Mouse (Mus musculus): ENCODE data around the gene Epha6. TPM values are rescaled to one million over a fixed set of nuclear protein-coding genes. Genes with fewer than 3 reads are reported as not detected.

Epha6 gene
- polyA plus RNA-seq, 1 experiment from 2014 or later, result 0.16 TPM

DNA sequence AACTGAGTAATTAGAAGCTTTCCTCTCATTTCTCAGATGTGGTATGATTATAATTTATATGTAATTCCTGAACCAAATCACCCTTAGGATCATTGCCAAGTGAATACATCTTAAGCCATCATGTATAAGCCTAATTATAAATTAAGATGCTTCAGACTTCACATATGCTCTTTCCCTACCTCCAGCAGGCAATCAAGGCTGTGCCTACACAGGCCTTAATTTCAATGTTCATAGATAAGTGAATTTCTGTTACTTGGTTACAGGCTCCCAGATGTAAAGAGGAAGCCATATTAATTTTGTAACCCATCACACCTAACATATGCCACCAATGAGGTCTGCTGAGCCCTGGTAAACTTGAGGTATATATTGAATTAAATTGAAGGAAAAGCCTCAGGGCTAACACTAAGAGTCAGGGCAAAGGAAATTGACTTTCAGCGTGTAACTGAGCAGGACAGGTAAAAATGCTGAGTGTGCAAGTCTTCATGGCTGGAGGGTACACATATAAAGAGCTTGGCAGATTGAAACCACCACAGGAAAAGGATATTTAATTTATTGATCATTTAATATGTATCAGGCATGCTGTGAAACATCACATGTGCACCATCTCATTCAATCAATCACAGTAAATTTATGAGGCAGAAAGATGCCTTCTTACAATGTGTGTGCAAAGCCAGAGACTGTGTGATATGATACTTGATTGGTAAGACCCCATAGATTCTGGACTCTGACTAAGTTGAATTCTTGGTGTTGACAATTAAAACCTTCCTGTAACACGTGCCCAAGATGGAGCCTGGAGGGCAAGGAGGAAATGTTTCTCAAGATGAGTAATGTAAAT is 365.8 kb downstream of the Epha6 start:
- no peaks in the 10 kb centered on the region for H3K27me3 ChIP-seq (replicated peaks; ENCODE audit: control insufficient read depth, insufficient read depth, low read length)
- no peak for TF ChIP-seq CTCF (IDR thresholded peaks at IDR 0.05; ENCODE audit: low read depth)
- no peak overlapping the region for H3K4me3 ChIP-seq (ENCODE audit: low read depth, low read length)
- H3K27ac ChIP-seq (ENCODE audit: low read depth, low read length), result no peak overlapping the region
- H3K4me1 ChIP-seq (replicated peaks; ENCODE audit: control insufficient read depth, insufficient read depth, low read length), result no peaks in the 10 kb centered on the region
- no peaks in the 10 kb centered on the region for H3K9me3 ChIP-seq (ENCODE audit: control insufficient read depth)
- H3K36me3 ChIP-seq (ENCODE audit: control insufficient read depth, insufficient read depth), result no peaks in the 10 kb centered on the region
- ATAC-seq, result no peak
- no peak overlapping the region for H3K4me2 ChIP-seq (replicated peaks; ENCODE audit: low read depth)
- no peak overlapping the region for H3K9ac ChIP-seq (ENCODE audit: low read depth, low read length)
- WGBS, result 72% methylated on average over 2 of the region's 2 CpGs

- no peak overlapping the region for H3K9ac ChIP-seq (ENCODE audit: low read depth, low read length)
- no peaks in the 10 kb centered on the region for H3K27me3 ChIP-seq (replicated peaks; ENCODE audit: control insufficient read depth, insufficient read depth, low read length)
- TF ChIP-seq CTCF (IDR thresholded peaks at IDR 0.05; ENCODE audit: low read depth), result no peak
- H3K27ac ChIP-seq (ENCODE audit: low read depth, low read length), result no peak overlapping the region
- 87% methylated on average over 5 of the region's 5 CpGs for WGBS
- H3K4me2 ChIP-seq (replicated peaks; ENCODE audit: low read depth), result no peak overlapping the region
- no peaks in the 10 kb centered on the region for H3K9me3 ChIP-seq (ENCODE audit: control insufficient read depth)
- H3K4me1 ChIP-seq (replicated peaks; ENCODE audit: control insufficient read depth, insufficient read depth, low read length), result no peaks in the 10 kb centered on the region
- no peak for ATAC-seq
- H3K4me3 ChIP-seq (ENCODE audit: low read depth, low read length), result no peak overlapping the region
- H3K36me3 ChIP-seq (ENCODE audit: control insufficient read depth, insufficient read depth), result no peaks in the 10 kb centered on the region
Observed at GRCm38 (mm10) chr16:60233985-60234766, 371.2 kb downstream of the Epha6 start.

DNA sequence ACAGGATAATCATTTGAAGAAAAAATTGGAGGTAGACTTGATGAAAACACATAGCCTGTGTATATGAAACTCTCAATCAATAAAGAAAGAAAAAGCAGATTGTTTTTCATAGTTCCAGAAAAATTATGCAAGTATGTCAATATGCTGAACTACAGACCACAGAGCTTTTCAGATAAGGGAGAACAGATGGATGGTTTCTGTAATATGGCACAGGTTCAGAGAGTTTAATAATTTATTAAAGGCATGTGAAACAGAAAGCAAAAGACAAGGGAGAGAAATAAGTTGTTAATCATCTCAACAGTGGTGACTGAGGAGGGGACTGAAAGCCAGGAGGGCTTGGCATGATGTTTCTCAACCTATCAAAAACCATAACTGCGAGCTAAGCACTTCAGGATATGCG is 372.3 kb downstream of the Epha6 start:
- TF ChIP-seq CTCF (IDR thresholded peaks at IDR 0.05; ENCODE audit: low read depth), result no peak
- H3K4me2 ChIP-seq (replicated peaks; ENCODE audit: low read depth), result no peak overlapping the region
- no peak overlapping the region for H3K27ac ChIP-seq (ENCODE audit: low read depth, low read length)
- no peak for ATAC-seq
- no peaks in the 10 kb centered on the region for H3K27me3 ChIP-seq (replicated peaks; ENCODE audit: control insufficient read depth, insufficient read depth, low read length)
- WGBS, result 79% methylated on average over 2 of the region's 2 CpGs
- H3K4me1 ChIP-seq (replicated peaks; ENCODE audit: control insufficient read depth, insufficient read depth, low read length), result no peaks in the 10 kb centered on the region
- H3K4me3 ChIP-seq (ENCODE audit: low read depth, low read length), result no peak overlapping the region
- no peak overlapping the region for H3K9ac ChIP-seq (ENCODE audit: low read depth, low read length)
- H3K36me3 ChIP-seq (ENCODE audit: control insufficient read depth, insufficient read depth), result no peaks in the 10 kb centered on the region
- no peaks in the 10 kb centered on the region for H3K9me3 ChIP-seq (ENCODE audit: control insufficient read depth)

DNA sequence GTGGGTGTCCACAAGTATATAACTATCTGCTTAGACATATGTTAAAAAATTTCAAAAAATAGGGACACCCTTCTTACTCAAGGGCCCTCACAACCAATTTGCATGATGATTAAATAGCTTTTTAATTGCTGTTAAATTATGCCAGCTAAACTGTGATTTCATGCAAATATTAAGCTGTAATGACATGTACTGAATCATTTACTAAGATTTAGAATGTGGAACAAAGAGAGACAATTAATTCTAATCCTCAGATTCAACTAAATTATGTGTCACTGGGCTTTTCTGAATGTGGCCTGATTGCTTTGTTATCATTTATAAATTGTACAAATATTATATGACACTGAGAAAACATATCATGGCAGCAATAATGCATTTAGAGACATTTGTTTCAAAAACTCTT is 396.2 kb downstream of the Epha6 start:
- H3K36me3 ChIP-seq (ENCODE audit: control insufficient read depth, insufficient read depth), result no peaks in the 10 kb centered on the region
- H3K27ac ChIP-seq (ENCODE audit: low read depth, low read length), result no peak overlapping the region
- TF ChIP-seq CTCF (IDR thresholded peaks at IDR 0.05; ENCODE audit: low read depth), result no peak
- no peaks in the 10 kb centered on the region for H3K9me3 ChIP-seq (ENCODE audit: control insufficient read depth)
- ATAC-seq, result no peak
- no peaks in the 10 kb centered on the region for H3K4me1 ChIP-seq (replicated peaks; ENCODE audit: control insufficient read depth, insufficient read depth, low read length)
- no peak overlapping the region for H3K4me3 ChIP-seq (ENCODE audit: low read depth, low read length)
- no peaks in the 10 kb centered on the region for H3K27me3 ChIP-seq (replicated peaks; ENCODE audit: control insufficient read depth, insufficient read depth, low read length)
- no peak overlapping the region for H3K9ac ChIP-seq (ENCODE audit: low read depth, low read length)
- no peak overlapping the region for H3K4me2 ChIP-seq (replicated peaks; ENCODE audit: low read depth)

DNA sequence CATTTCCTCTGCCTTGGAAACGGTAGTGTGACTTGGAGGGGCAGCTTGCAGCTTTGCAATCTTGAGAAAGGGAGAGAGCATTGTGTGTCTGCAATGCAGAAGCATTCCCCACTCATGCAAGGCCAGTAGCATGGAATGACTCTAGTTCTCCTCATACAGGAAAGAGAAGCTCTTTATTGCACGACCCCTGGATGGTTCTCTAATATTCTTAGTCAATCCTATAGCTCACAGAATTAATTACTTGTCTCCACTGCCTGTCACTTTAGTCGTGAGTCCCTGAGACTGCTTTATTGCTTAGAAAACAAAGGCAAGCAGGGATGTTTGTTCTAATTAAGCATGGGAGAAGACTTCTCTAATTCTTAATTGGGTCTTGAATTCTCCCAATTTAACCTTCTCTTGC is 429.8 kb downstream of the Epha6 start:
- H3K27me3 ChIP-seq (replicated peaks; ENCODE audit: control insufficient read depth, insufficient read depth, low read length), result no peaks in the 10 kb centered on the region
- H3K9ac ChIP-seq (ENCODE audit: low read depth, low read length), result no peak overlapping the region
- no peak for TF ChIP-seq CTCF (IDR thresholded peaks at IDR 0.05; ENCODE audit: low read depth)
- H3K4me1 ChIP-seq (replicated peaks; ENCODE audit: control insufficient read depth, insufficient read depth, low read length), result no peaks in the 10 kb centered on the region
- H3K4me2 ChIP-seq (replicated peaks; ENCODE audit: low read depth), result no peak overlapping the region
- H3K36me3 ChIP-seq (ENCODE audit: control insufficient read depth, insufficient read depth), result no peaks in the 10 kb centered on the region
- H3K27ac ChIP-seq (ENCODE audit: low read depth, low read length), result no peak overlapping the region
- WGBS, result 23% methylated on average over 3 of the region's 3 CpGs
- H3K9me3 ChIP-seq (ENCODE audit: control insufficient read depth), result no peaks in the 10 kb centered on the region
- no peak for ATAC-seq
- H3K4me3 ChIP-seq (ENCODE audit: low read depth, low read length), result no peak overlapping the region

DNA sequence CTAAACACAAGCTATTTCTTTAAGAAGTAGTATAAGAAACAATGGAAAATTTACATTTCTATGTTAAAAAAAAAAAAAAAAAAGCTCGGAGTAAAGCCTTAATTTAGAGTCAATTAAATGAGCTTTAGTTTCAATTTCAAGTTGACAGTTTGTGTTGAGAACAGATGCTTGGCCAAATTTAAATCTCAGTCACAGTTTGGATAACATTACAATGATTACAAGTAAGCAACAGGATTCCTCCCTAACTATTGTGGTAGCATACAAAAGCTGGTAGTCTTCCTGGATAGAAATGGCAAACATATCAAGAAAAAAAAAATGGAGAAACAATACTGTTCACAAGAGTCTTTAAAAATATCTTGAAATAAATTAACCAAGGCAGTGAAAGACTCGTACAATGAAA is 452.9 kb downstream of the Epha6 start:
- Histone ChIP-seq H3K4me1 (replicated peaks; ENCODE audit: control insufficient read depth, insufficient read depth, low read length) (no peaks in the 10 kb centered on the region), H3K4me3 (ENCODE audit: low read depth, low read length) (no peak overlapping the region), H3K9ac (ENCODE audit: low read depth, low read length) (no peak overlapping the region), H3K27ac (ENCODE audit: low read depth, low read length) (no peak overlapping the region), H3K36me3 (ENCODE audit: control insufficient read depth, insufficient read depth) (no peaks in the 10 kb centered on the region), H3K27me3 (replicated peaks; ENCODE audit: control insufficient read depth, insufficient read depth, low read length) (no peaks in the 10 kb centered on the region), H3K9me3 (ENCODE audit: control insufficient read depth) (no peaks in the 10 kb centered on the region), H3K4me2 (replicated peaks; ENCODE audit: low read depth) (no peak overlapping the region)
- WGBS, result 73% methylated on average over 2 of the region's 2 CpGs
- no peak for ATAC-seq
- TF ChIP-seq CTCF (IDR thresholded peaks at IDR 0.05; ENCODE audit: low read depth), result no peak

Measured in intestine, postnatal 0 days (tissue).